Mouse (Mus musculus): ENCODE results near the gene Klk1b11. TPM values are rescaled to one million over a fixed set of nuclear protein-coding genes. Genes with fewer than 3 reads are reported as not detected.
"Not testable (repeated sequence)": the region's sequence is repeated elsewhere in the genome, so short reads cannot be mapped to it uniquely, and the experiment has no call there.

The Klk1b11 gene
- not detected in 2 replicates for polyA plus RNA-seq (2012; rRNA removed)
- not detected in 2 replicates for polyA plus RNA-seq (2014; fragmentation: Nextera tagmentation; extraction: Ambion mirVana)

GRCm38 (mm10) chr7:43995577-43995976, at the start of gene Klk1b11:
TSS of gene Klk1b11 (plus strand) at chr7:43995877.
- DNase-seq (ENCODE audit: low spot score) = not testable (repeated sequence)

GRCm38 (mm10) chr7:43950364-43950763, 45.3 kb upstream of the Klk1b11 start, which contains the start of gene Klk1b8:
TSS of gene Klk1b8 (plus strand) at chr7:43950664.
- H3K4me2 ChIP-seq (replicated peaks; ENCODE audit: low read depth, low read length, severe bottlenecking) = no peak within 1 kb of the TSS
- no peak for TF ChIP-seq POLR2A (IDR thresholded peaks at IDR 0.05; ENCODE audit: borderline replicate concordance, extremely low read depth, insufficient read depth, insufficient read length)
- H3K9ac ChIP-seq (ENCODE audit: low read depth, low read length, severe bottlenecking) = no peak within 1 kb of the TSS
- H3K9me3 ChIP-seq (ENCODE audit: control insufficient read depth, low read length) = no peaks in the 10 kb centered on the region
- no peaks in the 10 kb centered on the region for H3K4me1 ChIP-seq (ENCODE audit: control insufficient read depth, insufficient read depth, low read length)
- H3K27me3 ChIP-seq (ENCODE audit: control insufficient read depth, insufficient read depth, low read length) = no peaks in the 10 kb centered on the region
- ATAC-seq (ENCODE audit: low FRiP score, low read depth) (no peak), DNase-seq (ENCODE audit: low spot score) (no peak)
- 64% methylated on average over 2 of the region's 2 CpGs for WGBS
- no peak within 1 kb of the TSS for H3K27ac ChIP-seq (replicated peaks; ENCODE audit: low read depth, low read length)
- no peaks in the 10 kb centered on the region for H3K36me3 ChIP-seq (ENCODE audit: control insufficient read depth, insufficient read depth, low read length)
- H3K4me3 ChIP-seq (replicated peaks; ENCODE audit: low read length) = no peak within 1 kb of the TSS

More at GRCm38 (mm10) chr7:43995577-43995976, at the start of gene Klk1b11:
- not testable (repeated sequence) for H3K36me3 ChIP-seq (ENCODE audit: control insufficient read depth, insufficient read depth, low read length); H3K27me3 ChIP-seq (ENCODE audit: control insufficient read depth, insufficient read depth, low read length); H3K27ac ChIP-seq (replicated peaks; ENCODE audit: low read depth, low read length); H3K9me3 ChIP-seq (ENCODE audit: control insufficient read depth, low read length); H3K4me1 ChIP-seq (ENCODE audit: control insufficient read depth, insufficient read depth, low read length); ATAC-seq (ENCODE audit: low FRiP score, low read depth); H3K4me2 ChIP-seq (replicated peaks; ENCODE audit: low read depth, low read length, severe bottlenecking); H3K4me3 ChIP-seq (replicated peaks; ENCODE audit: low read length); H3K9ac ChIP-seq (ENCODE audit: low read depth, low read length, severe bottlenecking)
- 65% methylated on average over 4 of the region's 4 CpGs for WGBS

DNA sequence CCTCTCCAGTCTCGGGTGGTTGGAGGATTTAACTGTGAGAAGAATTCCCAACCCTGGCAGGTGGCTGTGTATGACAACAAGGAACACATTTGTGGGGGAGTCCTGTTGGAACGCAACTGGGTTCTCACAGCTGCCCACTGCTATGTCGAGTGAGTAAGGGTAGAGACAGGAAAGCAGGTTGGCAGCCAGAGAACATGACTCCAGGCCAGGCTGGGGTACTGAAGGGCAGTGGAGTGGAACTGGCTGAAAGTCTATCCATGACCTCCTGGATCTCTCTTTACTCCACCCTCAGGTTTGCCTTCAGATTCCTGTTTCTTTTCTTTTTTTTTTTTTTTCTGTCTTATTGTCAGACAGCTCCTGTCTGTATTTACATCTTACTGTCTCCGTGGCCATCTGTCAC, 43.0 kb upstream of the Klk1b11 start:
- H3K36me3 ChIP-seq (ENCODE audit: control insufficient read depth, insufficient read depth, low read length) = no peaks in the 10 kb centered on the region
- WGBS = 65% methylated on average over 4 of the region's 4 CpGs
- no peaks in the 10 kb centered on the region for H3K27me3 ChIP-seq (ENCODE audit: control insufficient read depth, insufficient read depth, low read length)
- ATAC-seq (ENCODE audit: low FRiP score, low read depth) = no peak
- TF ChIP-seq POLR2A (IDR thresholded peaks at IDR 0.05; ENCODE audit: borderline replicate concordance, extremely low read depth, insufficient read depth, insufficient read length) = no peak
- H3K27ac ChIP-seq (replicated peaks; ENCODE audit: low read depth, low read length) = no peak overlapping the region
- DNase-seq (ENCODE audit: low spot score) = no peak
- H3K9me3 ChIP-seq (ENCODE audit: control insufficient read depth, low read length) = no peaks in the 10 kb centered on the region
- H3K4me3 ChIP-seq (replicated peaks; ENCODE audit: low read length) = no peak overlapping the region
- no peaks in the 10 kb centered on the region for H3K4me1 ChIP-seq (ENCODE audit: control insufficient read depth, insufficient read depth, low read length)
- no peak overlapping the region for H3K4me2 ChIP-seq (replicated peaks; ENCODE audit: low read depth, low read length, severe bottlenecking)
- no peak overlapping the region for H3K9ac ChIP-seq (ENCODE audit: low read depth, low read length, severe bottlenecking)

DNA sequence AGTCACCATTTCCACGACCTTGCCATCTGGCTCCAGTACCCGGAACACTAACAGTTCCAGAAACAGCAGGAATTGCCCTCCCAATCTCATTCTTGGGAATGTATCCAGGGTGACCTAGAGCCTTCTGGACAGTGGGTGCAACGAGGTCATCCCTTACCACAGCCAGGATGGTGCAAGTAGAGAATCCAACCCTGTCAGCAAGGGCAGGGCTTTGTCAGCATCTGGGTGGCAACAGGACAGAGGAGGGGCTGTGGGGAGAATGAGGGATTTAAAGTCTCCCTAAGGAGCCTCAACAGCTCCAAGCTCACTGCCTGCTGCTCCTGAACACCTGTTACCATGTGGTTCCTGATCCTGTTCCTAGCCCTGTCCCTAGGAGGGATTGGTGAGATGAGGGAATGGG, 29.2 kb upstream of the Klk1b11 start, which contains the start of gene Klk1b1:
Klk1b1 (plus strand) TSS at position 301 of the 400 bp plus-strand sequence.
- no peak within 1 kb of the TSS for H3K4me2 ChIP-seq (replicated peaks; ENCODE audit: low read depth, low read length, severe bottlenecking)
- H3K9me3 ChIP-seq (ENCODE audit: control insufficient read depth, low read length) = no peaks in the 10 kb centered on the region
- ATAC-seq (ENCODE audit: low FRiP score, low read depth) = no peak
- H3K27me3 ChIP-seq (ENCODE audit: control insufficient read depth, insufficient read depth, low read length) = no peaks in the 10 kb centered on the region
- H3K36me3 ChIP-seq (ENCODE audit: control insufficient read depth, insufficient read depth, low read length) = no peaks in the 10 kb centered on the region
- 70% methylated on average over 3 of the region's 3 CpGs for WGBS
- no peak within 1 kb of the TSS for H3K9ac ChIP-seq (ENCODE audit: low read depth, low read length, severe bottlenecking)
- no peak within 1 kb of the TSS for H3K4me3 ChIP-seq (replicated peaks; ENCODE audit: low read length)
- no peak within 1 kb of the TSS for H3K27ac ChIP-seq (replicated peaks; ENCODE audit: low read depth, low read length)
- DNase-seq (ENCODE audit: low spot score) = no peak
- no peaks in the 10 kb centered on the region for H3K4me1 ChIP-seq (ENCODE audit: control insufficient read depth, insufficient read depth, low read length)
- TF ChIP-seq POLR2A (IDR thresholded peaks at IDR 0.05; ENCODE audit: borderline replicate concordance, extremely low read depth, insufficient read depth, insufficient read length) = no peak

DNA sequence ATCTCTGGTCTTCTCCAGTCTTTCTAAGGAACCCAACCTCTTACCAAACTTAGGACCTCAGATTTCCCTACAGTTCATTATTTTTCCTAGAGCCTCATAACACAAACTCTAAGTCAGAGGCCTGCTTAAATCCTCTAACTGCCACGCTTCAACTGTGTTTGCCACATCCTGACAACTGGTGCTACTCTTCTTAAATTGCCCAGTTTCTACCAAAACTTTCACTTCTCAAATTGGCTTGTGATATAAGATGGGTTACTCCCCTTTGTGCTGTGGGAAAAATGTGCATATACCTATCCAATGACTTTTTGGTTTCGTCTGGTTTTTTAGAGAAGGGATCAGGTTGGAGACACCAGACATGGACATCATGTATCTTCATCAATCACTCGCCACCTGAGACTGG, 28.6 kb upstream of the Klk1b11 start:
- no peaks in the 10 kb centered on the region for H3K27me3 ChIP-seq (ENCODE audit: control insufficient read depth, insufficient read depth, low read length)
- no peak for DNase-seq (ENCODE audit: low spot score)
- TF ChIP-seq POLR2A (IDR thresholded peaks at IDR 0.05; ENCODE audit: borderline replicate concordance, extremely low read depth, insufficient read depth, insufficient read length) = no peak
- H3K27ac ChIP-seq (replicated peaks; ENCODE audit: low read depth, low read length) = no peak overlapping the region
- H3K9ac ChIP-seq (ENCODE audit: low read depth, low read length, severe bottlenecking) = no peak overlapping the region
- H3K36me3 ChIP-seq (ENCODE audit: control insufficient read depth, insufficient read depth, low read length) = no peaks in the 10 kb centered on the region
- no peak for ATAC-seq (ENCODE audit: low FRiP score, low read depth)
- no peak overlapping the region for H3K4me3 ChIP-seq (replicated peaks; ENCODE audit: low read length)
- no peaks in the 10 kb centered on the region for H3K9me3 ChIP-seq (ENCODE audit: control insufficient read depth, low read length)
- no peaks in the 10 kb centered on the region for H3K4me1 ChIP-seq (ENCODE audit: control insufficient read depth, insufficient read depth, low read length)
- no peak overlapping the region for H3K4me2 ChIP-seq (replicated peaks; ENCODE audit: low read depth, low read length, severe bottlenecking)
- WGBS = 75% methylated on average over 3 of the region's 3 CpGs

GRCm38 (mm10) chr7:43967612-43968011, 28.1 kb upstream of the Klk1b11 start:
- WGBS = 88% methylated on average over 2 of the region's 2 CpGs
- H3K4me2 ChIP-seq (replicated peaks; ENCODE audit: low read depth, low read length, severe bottlenecking) = no peak overlapping the region
- no peaks in the 10 kb centered on the region for H3K9me3 ChIP-seq (ENCODE audit: control insufficient read depth, low read length)
- TF ChIP-seq POLR2A (IDR thresholded peaks at IDR 0.05; ENCODE audit: borderline replicate concordance, extremely low read depth, insufficient read depth, insufficient read length) = no peak
- H3K36me3 ChIP-seq (ENCODE audit: control insufficient read depth, insufficient read depth, low read length) = no peaks in the 10 kb centered on the region
- ATAC-seq (ENCODE audit: low FRiP score, low read depth) (no peak), DNase-seq (ENCODE audit: low spot score) (no peak)
- no peaks in the 10 kb centered on the region for H3K27me3 ChIP-seq (ENCODE audit: control insufficient read depth, insufficient read depth, low read length)
- no peak overlapping the region for H3K9ac ChIP-seq (ENCODE audit: low read depth, low read length, severe bottlenecking)
- no peak overlapping the region for H3K27ac ChIP-seq (replicated peaks; ENCODE audit: low read depth, low read length)
- H3K4me3 ChIP-seq (replicated peaks; ENCODE audit: low read length) = no peak overlapping the region
- H3K4me1 ChIP-seq (ENCODE audit: control insufficient read depth, insufficient read depth, low read length) = no peaks in the 10 kb centered on the region

GRCm38 (mm10) chr7:43975761-43976160, 19.9 kb upstream of the Klk1b11 start, which contains the start of gene Klk1b9:
TSS of gene Klk1b9 (plus strand) at chr7:43976061.
- WGBS = 68% methylated on average over 1 of the region's 1 CpGs
- not testable (repeated sequence) for H3K9ac ChIP-seq (ENCODE audit: low read depth, low read length, severe bottlenecking)

More at GRCm38 (mm10) chr7:43975761-43976160, 19.9 kb upstream of the Klk1b11 start, which contains the start of gene Klk1b9:
- H3K27me3 ChIP-seq (ENCODE audit: control insufficient read depth, insufficient read depth, low read length); H3K36me3 ChIP-seq (ENCODE audit: control insufficient read depth, insufficient read depth, low read length); DNase-seq (ENCODE audit: low spot score); H3K4me1 ChIP-seq (ENCODE audit: control insufficient read depth, insufficient read depth, low read length); H3K4me3 ChIP-seq (replicated peaks; ENCODE audit: low read length); H3K27ac ChIP-seq (replicated peaks; ENCODE audit: low read depth, low read length); ATAC-seq (ENCODE audit: low FRiP score, low read depth); H3K4me2 ChIP-seq (replicated peaks; ENCODE audit: low read depth, low read length, severe bottlenecking); H3K9me3 ChIP-seq (ENCODE audit: control insufficient read depth, low read length): not testable (repeated sequence)
